Mouse (Mus musculus) spleen, adult 2 months (tissue): ENCODE results near the gene Atp6v0e.

Source experiments
- CTCF ChIP-seq: fragments of 200-500 bp; IDR thresholded peaks from 2 replicates; pipeline ENCODE4 v1.5.1; 2011; ENCODE audit warnings: mild to moderate bottlenecking, inconsistent platforms; ENCODE audit not compliant: insufficient read depth, insufficient read length, insufficient replicate concordance; ENCODE audit errors: extremely low read depth
- POLR2A ChIP-seq: fragments of 200-500 bp; IDR thresholded peaks from 2 replicates; pipeline ENCODE4 v1.6.1; 2011; ENCODE audit warnings: low read depth, low read length, inconsistent platforms

DNA sequence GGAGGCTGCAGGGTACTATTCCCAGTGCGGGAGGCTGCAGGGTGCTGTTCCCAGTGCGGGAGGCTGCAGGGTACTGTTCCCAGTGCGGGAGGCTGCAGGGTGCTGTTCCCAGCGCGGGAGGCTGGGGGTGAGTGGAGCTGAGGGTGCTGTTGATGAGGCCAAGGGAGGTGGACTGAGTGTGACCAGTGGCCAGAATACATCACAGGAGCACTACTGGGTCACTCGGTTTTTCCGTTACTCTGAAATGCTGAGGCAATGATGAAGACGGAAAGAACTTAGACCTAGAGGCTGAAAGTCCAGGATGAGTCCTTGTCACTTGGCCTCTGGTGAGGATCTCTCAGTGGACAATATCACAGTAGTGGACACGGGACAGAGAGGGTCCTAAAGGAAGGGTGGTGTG is 29.8 kb upstream of the Atp6v0e start:
- TF ChIP-seq CTCF = no peak
- no peak for TF ChIP-seq POLR2A
